Mouse (Mus musculus) gastrocnemius, adult 2 months (tissue): ENCODE results near the gene Chuk. TPM values are rescaled to one million over a fixed set of nuclear protein-coding genes. Genes with fewer than 3 reads are reported as not detected.

Experiments used
- DNase-seq: peaks from one replicate; pipeline ENCODE4 v3.0.0; 2022
- H3K27ac ChIP-seq: fragments of 200-600 bp; 2 replicates; pipeline ENCODE4 v1.8.1; 2022; ENCODE audit warnings: mild to moderate bottlenecking
- H3K4me3 ChIP-seq: fragments of 200-600 bp; 2 replicates; pipeline ENCODE4 v1.8.1; 2022; ENCODE audit warnings: mild to moderate bottlenecking, moderate library complexity
- CTCF ChIP-seq: fragments of 200-600 bp; IDR thresholded peaks from 2 replicates; pipeline ENCODE4 v1.8.1; 2022; ENCODE audit warnings: antibody characterized with exemption, mild to moderate bottlenecking, moderate library complexity
- intact Hi-C: fragments of 180-260 bp; cut with DNase I; formaldehyde crosslinking; loops from one replicate; pipeline ENCODE4 v1.15.1; 2025
- total RNA-seq, 2 experiments: library from RNA; stranded (reverse); gene quantifications; 2 replicates each; pipeline ENCODE4 v1.2.3; 2021

Gene Chuk
- total RNA-seq, 2 experiments from 2014 or later, result 16.0 to 17.5 TPM

GRCm38 (mm10) chr19:44055173-44055826 is 52.0 kb downstream of the Chuk start:
- DNase-seq, result no peak
- intact Hi-C loops, result no loop called here
- TF ChIP-seq CTCF, result no peak
- H3K4me3 ChIP-seq, result no peak overlapping the region
- no peak overlapping the region for H3K27ac ChIP-seq

- TF ChIP-seq CTCF, result no peak
- no peak for DNase-seq
- Histone ChIP-seq H3K27ac (no peak overlapping the region), H3K4me3 (no peak overlapping the region)
- intact Hi-C loops, result no loop called here
Measured at GRCm38 (mm10) chr19:44050388-44050787, 56.9 kb downstream of the Chuk start.

GRCm38 (mm10) chr19:44049282-44049681 is 58.0 kb downstream of the Chuk start:
- TF ChIP-seq CTCF, result no peak
- H3K4me3 ChIP-seq, result no peak overlapping the region
- intact Hi-C loops, result no loop called here
- no peak overlapping the region for H3K27ac ChIP-seq
- no peak for DNase-seq

GRCm38 (mm10) chr19:44045847-44046246 is 61.4 kb downstream of the Chuk start:
- intact Hi-C loops, result no loop called here
- DNase-seq, result no peak

GRCm38 (mm10) chr19:44042121-44042520 is 65.2 kb downstream of the Chuk start:
- no peak for TF ChIP-seq CTCF
- no peak for DNase-seq
- intact Hi-C loops, result no loop called here
- H3K27ac ChIP-seq, result no peak overlapping the region
- H3K4me3 ChIP-seq, result no peak overlapping the region

More at GRCm38 (mm10) chr19:44045847-44046246, 61.4 kb downstream of the Chuk start:
- Histone ChIP-seq H3K27ac (no peak overlapping the region), H3K4me3 (no peak overlapping the region)
- TF ChIP-seq CTCF, result no peak

GRCm38 (mm10) chr19:44033396-44033795 is 73.9 kb downstream of the Chuk start:
- no peak for TF ChIP-seq CTCF
- intact Hi-C loops, result no loop called here
- no peak overlapping the region for H3K4me3 ChIP-seq
- DNase-seq, result no peak
- H3K27ac ChIP-seq, result no peak overlapping the region

- Histone ChIP-seq H3K27ac (no peak overlapping the region), H3K4me3 (no peak overlapping the region)
- intact Hi-C loops, result no loop called here
- no peak for DNase-seq
- no peak for TF ChIP-seq CTCF
Measured at GRCm38 (mm10) chr19:44032046-44032744, 75.1 kb downstream of the Chuk start.

- no peak for DNase-seq
- H3K4me3 ChIP-seq, result no peak overlapping the region
- no peak overlapping the region for H3K27ac ChIP-seq
- no peak for TF ChIP-seq CTCF
- intact Hi-C loops, result no loop called here
Measured at GRCm38 (mm10) chr19:44030024-44030423, 77.3 kb downstream of the Chuk start.

- H3K4me3 ChIP-seq, result no peak within 1 kb of the TSS
- no peak for DNase-seq
- intact Hi-C loops, result no loop called here
- no peak for TF ChIP-seq CTCF
- H3K27ac ChIP-seq, result no peak within 1 kb of the TSS
Measured at GRCm38 (mm10) chr19:44028972-44029371, 78.3 kb downstream of the Chuk start, which contains the start of gene Cyp2c23. Gene Cyp2c23, minus strand, starts transcription at chr19:44029208.

GRCm38 (mm10) chr19:44026956-44027530 is 80.2 kb downstream of the Chuk start:
- intact Hi-C loops, result no loop called here
- no peak for TF ChIP-seq CTCF
- DNase-seq, result no peak
- Histone ChIP-seq H3K4me3 (no peak overlapping the region), H3K27ac (no peak overlapping the region)

- Histone ChIP-seq H3K4me3 (no peak overlapping the region), H3K27ac (no peak overlapping the region)
- DNase-seq, result no peak
- TF ChIP-seq CTCF, result no peak
- intact Hi-C loops, result no loop called here
Measured at GRCm38 (mm10) chr19:44024921-44025585, 82.2 kb downstream of the Chuk start.

Other genes with a start within 250 kb of the Chuk start
- gene Dnmbp, start 167.3 kb downstream of the Chuk start, total RNA-seq, result 10 to 100 TPM in 1 of 2 experiments, 1 to 10 TPM in 1; 9.4 to 11.3 TPM
- gene Cpn1, start 120.9 kb downstream of the Chuk start, total RNA-seq, result not detected
- gene Cyp2c23, start 78.3 kb downstream of the Chuk start, total RNA-seq, result not detected
- 1 to 10 TPM; 3.4 to 5.1 TPM for gene Erlin1, start 37.7 kb downstream of the Chuk start, total RNA-seq
- 1 to 10 TPM; 5.8 to 8.1 TPM for gene Cwf19l1, start 28.4 kb upstream of the Chuk start, total RNA-seq
- gene Bloc1s2, start 39.0 kb upstream of the Chuk start, total RNA-seq, result 10 to 100 TPM; 12.9 to 14.3 TPM
- not detected for gene Pkd2l1, start 85.0 kb upstream of the Chuk start, total RNA-seq
- not detected for gene Scd3, start 95.8 kb upstream of the Chuk start, total RNA-seq
- 1 to 10 TPM; 7.4 to 9.1 TPM for gene Scd2, start 186.2 kb upstream of the Chuk start, total RNA-seq
- gene Scd4, start 225.6 kb upstream of the Chuk start, total RNA-seq, result under 1 TPM in 1 of 2 experiments, not detected in 1; 0.13 TPM